16 mouse cellular contexts compared by ENCODE assay signal in genomic region chr6:4483577-4483936, GRCm38 (mm10). TPM values are rescaled to one million over a fixed set of nuclear protein-coding genes. Genes with fewer than 3 reads are reported as not detected.
DNase-seq lines count a peak whose midpoint lies in the region; ATAC-seq and TF ChIP-seq lines count a peak whose summit lies in the region.
"Had no signal": no experiment of that assay in that cellular context is flagged by ENCODE, and none has a peak within 500 bp of the region (broad histone marks: within the 10 kb centered on the region; RNA-seq: fewer than 3 reads in every experiment).

No protein-coding gene starts in this region.

- WGBS in heart, adult 2 months: 33% methylated on average over 4 of the region's 4 CpGs
- WGBS in lung, embryonic 14.5 days: 62% methylated on average over 4 of the region's 4 CpGs
- 57% methylated on average over 4 of the region's 4 CpGs for WGBS in stomach, embryonic 15.5 days
- 69% methylated on average over 4 of the region's 4 CpGs for WGBS in lung, postnatal 0 days

- intact Hi-C loops in heart, adult 2 months (cut with DNase I): no loop called here

- H3K9ac ChIP-seq in heart, adult 2 months (ENCODE audit: low read depth, low read length): no peak overlapping the region
- H3K9ac ChIP-seq in lung, embryonic 14.5 days: no peak overlapping the region
- H3K9ac ChIP-seq in stomach, embryonic 15.5 days: no peak overlapping the region
- H3K9ac ChIP-seq in lung, postnatal 0 days (replicated peaks; ENCODE audit: low read depth): no peak overlapping the region
- H3K9ac ChIP-seq: hindbrain, embryonic 15.5 days; midbrain, embryonic 13.5 days; neural tube, embryonic 12.5 days had no signal

- no peak overlapping the region for H3K4me3 ChIP-seq in heart, adult 2 months
- H3K4me3 ChIP-seq in lung, embryonic 14.5 days (ENCODE audit: low read depth, low read length): no peak overlapping the region
- H3K4me3 ChIP-seq in embryonic fibroblast, embryonic 13.5 days (ENCODE audit: insufficient read depth, low read length): no peak overlapping the region
- H3K4me3 ChIP-seq in stomach, embryonic 15.5 days (replicated peaks): no peak overlapping the region
- H3K4me3 ChIP-seq in lung, postnatal 0 days (ENCODE audit: low read depth, low read length): no peak overlapping the region
- H3K4me3 ChIP-seq: hindbrain, embryonic 15.5 days; midbrain, embryonic 13.5 days; neural tube, embryonic 12.5 days had no signal

- H3K36me3 ChIP-seq in heart, adult 2 months (ENCODE audit: control insufficient read depth, insufficient read depth, low read length): no peaks in the 10 kb centered on the region
- H3K36me3 ChIP-seq in lung, embryonic 14.5 days (ENCODE audit: insufficient read depth): no peaks in the 10 kb centered on the region
- no peaks in the 10 kb centered on the region for H3K36me3 ChIP-seq in stomach, embryonic 15.5 days
- no peaks in the 10 kb centered on the region for H3K36me3 ChIP-seq in lung, postnatal 0 days (ENCODE audit: insufficient read depth, low read length)
- H3K36me3 ChIP-seq: hindbrain, embryonic 15.5 days; midbrain, embryonic 13.5 days; neural tube, embryonic 12.5 days had no signal

- H3K4me2 ChIP-seq in lung, embryonic 14.5 days: no peak overlapping the region
- H3K4me2 ChIP-seq in stomach, embryonic 15.5 days: no peak overlapping the region
- H3K4me2 ChIP-seq in lung, postnatal 0 days (replicated peaks; ENCODE audit: low read depth, low read length): no peak overlapping the region
- H3K4me2 ChIP-seq: hindbrain, embryonic 15.5 days; midbrain, embryonic 13.5 days; neural tube, embryonic 12.5 days had no signal

- DNase-seq in heart, adult 2 months: no peak
- DNase-seq in heart, adult 8-10 months (ENCODE audit: low spot score): no peak
- no peak for DNase-seq in lung, embryonic 14.5 days
- DNase-seq in lung, postnatal 10 days: no peak
- no peak for DNase-seq in natural killer cell, adult 2 months (ENCODE audit: low spot score in 2 of 2)
- no peak for DNase-seq in lung, postnatal 0 days (ENCODE audit: low spot score)
- DNase-seq: adrenal gland, postnatal 36 days; B cell, adult 2 months; spleen, adult 18-20 months; thymus, adult 2 months had no signal

- no peak for TF ChIP-seq CTCF in heart, adult 2 months (IDR thresholded peaks at IDR 0.05)
- TF ChIP-seq CTCF in lung, embryonic 14.5 days (IDR thresholded peaks at IDR 0.05; ENCODE audit: low read depth): no peak
- no peak for TF ChIP-seq CTCF in embryonic fibroblast, embryonic 13.5 days (IDR thresholded peaks at IDR 0.05; ENCODE audit: borderline replicate concordance, insufficient read depth, low read length)
- no peak for TF ChIP-seq CTCF in lung, postnatal 0 days (IDR thresholded peaks at IDR 0.05)

- no peaks in the 10 kb centered on the region for H3K79me2 ChIP-seq in heart, adult 2 months (replicated peaks; ENCODE audit: control insufficient read depth, insufficient read depth, low read length)

- no peaks in the 10 kb centered on the region; the same call in 1 of the 2 replicates for H3K4me1 ChIP-seq in heart, adult 2 months (ENCODE audit: control insufficient read depth, insufficient read depth, low read length)
- H3K4me1 ChIP-seq in lung, embryonic 14.5 days (ENCODE audit: insufficient read depth): peaks cover 21% of the 10 kb centered on the region
- peaks cover 9% of the 10 kb centered on the region for H3K4me1 ChIP-seq in embryonic fibroblast, embryonic 13.5 days (ENCODE audit: control insufficient read depth, insufficient read depth, low read length)
- peaks cover 8% of the 10 kb centered on the region; the same call in 1 of the 2 replicates for H3K4me1 ChIP-seq in stomach, embryonic 15.5 days
- H3K4me1 ChIP-seq in lung, postnatal 0 days (ENCODE audit: insufficient read depth, low read depth, low read length): no peaks in the 10 kb centered on the region
- H3K4me1 ChIP-seq: hindbrain, embryonic 15.5 days; midbrain, embryonic 13.5 days; neural tube, embryonic 12.5 days had no signal

- TF ChIP-seq EP300 in heart, adult 2 months (IDR thresholded peaks at IDR 0.05; ENCODE audit: insufficient read depth, low read depth, low read length): no peak
- TF ChIP-seq EP300 in lung, postnatal 0 days (IDR thresholded peaks at IDR 0.05): no peak

- no peak for ATAC-seq in lung, embryonic 14.5 days (ENCODE audit: insufficient read depth)
- no peak for ATAC-seq in stomach, embryonic 15.5 days (ENCODE audit: insufficient read depth, low FRiP score, low read depth)
- no peak for ATAC-seq in lung, postnatal 0 days
- ATAC-seq: midbrain, embryonic 13.5 days had no signal

- H3K9me3 ChIP-seq in lung, embryonic 14.5 days (ENCODE audit: low read depth, low read length): no peaks in the 10 kb centered on the region
- H3K9me3 ChIP-seq in stomach, embryonic 15.5 days: no peaks in the 10 kb centered on the region
- no peaks in the 10 kb centered on the region for H3K9me3 ChIP-seq in lung, postnatal 0 days (ENCODE audit: low read length)
- H3K9me3 ChIP-seq: hindbrain, embryonic 15.5 days; midbrain, embryonic 13.5 days; neural tube, embryonic 12.5 days had no signal

- no peak for TF ChIP-seq POLR2A in heart, adult 2 months (IDR thresholded peaks at IDR 0.05; ENCODE audit: insufficient read depth, low read depth, low read length)
- TF ChIP-seq POLR2A in embryonic fibroblast, embryonic 13.5 days (IDR thresholded peaks at IDR 0.05; ENCODE audit: low read depth, low read length): no peak

- peak overlapping the region; percentile 67 for H3K27ac ChIP-seq in heart, adult 2 months
- H3K27ac ChIP-seq in lung, embryonic 14.5 days (ENCODE audit: low read depth): peak overlapping the region; percentile 70; the same call in 1 of the 2 replicates
- peak overlapping the region; percentile 98 for H3K27ac ChIP-seq in embryonic fibroblast, embryonic 13.5 days (ENCODE audit: insufficient read depth, low read length)
- H3K27ac ChIP-seq in stomach, embryonic 15.5 days: peak overlapping the region; percentile 77
- H3K27ac ChIP-seq in lung, postnatal 0 days (ENCODE audit: low read length): no peak overlapping the region
- H3K27ac ChIP-seq: hindbrain, embryonic 15.5 days; kidney, postnatal 0 days; midbrain, embryonic 13.5 days; neural tube, embryonic 12.5 days had no signal

- H3K27me3 ChIP-seq in heart, adult 2 months (ENCODE audit: control insufficient read depth, insufficient read depth, low read length): no peaks in the 10 kb centered on the region
- H3K27me3 ChIP-seq in lung, embryonic 14.5 days (ENCODE audit: insufficient read depth, low read length): no peaks in the 10 kb centered on the region
- H3K27me3 ChIP-seq in stomach, embryonic 15.5 days (replicated peaks): no peaks in the 10 kb centered on the region
- H3K27me3 ChIP-seq in lung, postnatal 0 days (replicated peaks; ENCODE audit: insufficient read depth, low read length): no peaks in the 10 kb centered on the region
- H3K27me3 ChIP-seq: hindbrain, embryonic 15.5 days; midbrain, embryonic 13.5 days; neural tube, embryonic 12.5 days had no signal

RNA-seq across cellular contexts. Expression of gene Col1a2, which starts 21.1 kb away (rescaled TPM):
- 10 to 100 TPM; 60.1 to 88.9 TPM for total RNA-seq in heart, adult 2 months (2021)
- 89.3 and 99.8 TPM in 2 replicates for polyA plus RNA-seq in heart, adult 2 months (2012; rRNA removed)
- total RNA-seq in heart, adult 8-10 months (2022): 10 to 100 TPM; 37.7 to 60.4 (median 58.0) TPM
- polyA plus RNA-seq in lung, embryonic 14.5 days (2014; fragmentation: Nextera tagmentation; extraction: Ambion mirVana): 626 and 660 TPM in 2 replicates
- polyA plus RNA-seq in embryonic fibroblast, embryonic 13.5 days (2011; ENCODE audit: insufficient read length, low read depth, missing spikeins): 3,465 and 4,838 TPM in 2 replicates
- 740 and 755 TPM in 2 replicates for polyA plus RNA-seq in stomach, embryonic 15.5 days (2015; fragmentation: Nextera tagmentation; extraction: Ambion mirVana)
- 349 and 355 TPM in 2 replicates for polyA plus RNA-seq in lung, postnatal 0 days (2015; fragmentation: Nextera tagmentation; extraction: Ambion mirVana)
